Mouse (Mus musculus) layer of hippocampus, postnatal 10 days (tissue): ENCODE measurements around the gene Ccn1. TPM values are rescaled to one million over a fixed set of nuclear protein-coding genes. Genes with fewer than 3 reads are reported as not detected.

ENCODE experiments used
- DNase-seq, 2 experiments: peaks; one replicate each; pipeline ENCODE4 v3.0.0; 2021; ENCODE audit warnings: low spot score in 2 of 2
- total RNA-seq, 2 experiments: library from RNA; stranded (reverse); gene quantifications; 2 replicates each; pipeline ENCODE4 v1.2.3; 2021

Ccn1 gene
- total RNA-seq, 2 experiments from 2014 or later, result 6.1 to 6.8 TPM

DNA sequence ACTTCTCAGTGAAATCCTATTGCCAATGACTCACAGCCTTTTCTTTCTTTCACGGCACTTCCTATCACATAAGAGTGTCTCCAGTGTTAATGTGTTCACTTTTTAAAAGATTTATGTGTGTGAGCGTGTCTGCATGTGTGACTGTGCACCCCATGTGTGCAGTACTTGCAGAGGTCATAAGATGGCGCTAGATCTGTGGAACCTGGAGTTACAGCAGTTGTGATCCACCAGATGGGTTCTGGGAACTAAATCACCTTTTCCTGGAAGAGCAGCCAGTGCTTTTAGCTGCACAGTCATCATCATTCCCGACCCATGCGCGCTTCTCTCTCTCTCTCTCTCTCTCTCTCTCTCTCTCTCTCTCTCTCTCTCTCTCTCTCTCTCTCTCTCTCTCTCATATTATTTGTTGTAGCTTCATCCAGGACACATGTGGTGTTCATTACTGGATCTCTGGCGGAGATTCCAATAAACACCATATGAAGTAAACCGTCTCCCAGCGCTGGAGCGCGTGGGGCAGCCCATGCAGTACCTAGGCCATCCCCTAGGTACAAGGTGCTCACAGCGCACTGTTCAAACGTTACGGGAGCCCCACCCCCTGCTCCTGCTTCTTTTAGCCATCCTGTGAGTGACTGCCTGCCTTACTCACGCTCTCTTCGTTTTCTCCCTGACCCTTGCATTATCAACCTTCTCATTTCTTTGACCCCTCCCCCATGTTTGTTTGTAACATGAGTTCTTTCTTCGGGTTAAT lies 30.0 kb downstream of the Ccn1 start:
- DNase-seq, result no peak

GRCm38 (mm10) chr3:145618299-145618698 lies 31.5 kb downstream of the Ccn1 start:
- no peak for DNase-seq

DNA sequence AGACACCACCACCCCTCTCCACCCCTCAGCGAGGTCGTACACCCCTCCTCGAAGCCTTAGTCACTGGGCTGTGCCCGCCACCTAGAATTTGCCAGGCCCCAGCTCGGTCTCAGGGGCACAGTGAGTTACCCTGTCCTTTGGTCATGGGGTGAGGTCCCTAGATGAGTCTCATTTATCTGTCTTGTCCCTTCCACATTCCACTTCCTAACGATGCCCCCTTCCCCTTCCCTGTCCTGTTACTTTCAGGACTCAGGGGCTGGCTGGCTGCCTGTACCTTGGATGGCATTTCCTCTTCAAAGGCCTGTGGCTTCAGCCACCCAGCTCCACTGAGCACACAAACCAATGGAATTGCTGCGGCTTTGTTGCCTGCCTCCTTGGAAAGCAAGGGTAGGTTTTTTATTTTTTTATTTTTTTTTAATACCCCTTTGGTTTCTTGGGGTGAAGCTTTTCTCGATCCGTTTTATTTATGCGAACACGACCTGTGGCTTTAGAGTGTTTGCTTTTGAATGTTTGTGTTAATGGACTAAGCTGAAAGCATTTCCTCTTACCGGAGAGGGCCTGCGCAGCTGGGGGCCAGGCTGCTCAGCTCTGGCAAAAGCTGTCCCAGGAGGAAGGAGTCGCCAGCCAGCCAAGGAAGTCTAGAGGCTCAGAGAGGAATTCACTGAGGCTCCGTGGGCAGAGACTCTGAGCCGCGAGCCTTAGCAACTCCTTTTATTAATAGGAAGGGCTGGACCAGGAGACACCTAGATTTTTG lies 35.2 kb downstream of the Ccn1 start:
- DNase-seq, result no peak

DNA sequence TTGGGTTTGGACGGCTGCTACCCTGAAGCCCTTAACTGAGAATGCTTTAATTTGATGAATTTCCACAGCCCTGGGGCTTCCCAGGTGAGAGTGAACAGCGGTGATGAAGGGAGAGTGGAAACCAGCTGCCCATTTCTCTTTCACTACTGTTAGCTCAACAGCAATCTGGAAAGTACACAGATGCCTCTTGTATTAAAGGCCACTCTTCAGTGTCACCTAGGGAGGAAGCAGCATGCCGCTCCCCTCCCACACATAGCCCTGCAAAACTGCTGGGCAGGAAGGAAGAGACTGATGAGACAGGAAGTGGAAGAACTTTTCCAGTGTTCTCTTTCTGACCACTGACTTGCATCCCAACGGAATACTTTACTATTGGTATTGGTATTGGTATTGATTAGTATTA lies 36.5 kb downstream of the Ccn1 start:
- no peak for DNase-seq

- no peak for DNase-seq
Measured at GRCm38 (mm10) chr3:145612662-145613061, 37.1 kb downstream of the Ccn1 start.

DNA sequence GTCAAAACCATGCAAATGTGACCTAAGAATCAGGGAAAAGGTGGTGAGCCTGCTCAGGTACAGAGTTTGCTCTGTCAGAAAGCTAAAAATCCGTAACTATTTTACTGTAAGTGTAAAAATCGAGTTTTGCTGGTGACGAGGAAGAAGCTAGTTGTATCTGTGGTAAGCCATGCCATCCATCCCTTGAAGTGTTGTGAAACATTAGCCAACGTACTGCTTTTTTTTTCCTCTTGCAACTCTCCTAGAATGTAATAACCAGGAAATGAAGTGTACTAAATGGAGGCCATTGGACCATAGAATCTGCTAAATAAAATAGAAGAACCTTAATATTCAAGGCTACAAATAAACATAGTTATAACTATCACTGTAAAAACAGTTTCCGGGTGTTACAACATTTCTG lies 41.5 kb downstream of the Ccn1 start:
- DNase-seq, result no peak

DNA sequence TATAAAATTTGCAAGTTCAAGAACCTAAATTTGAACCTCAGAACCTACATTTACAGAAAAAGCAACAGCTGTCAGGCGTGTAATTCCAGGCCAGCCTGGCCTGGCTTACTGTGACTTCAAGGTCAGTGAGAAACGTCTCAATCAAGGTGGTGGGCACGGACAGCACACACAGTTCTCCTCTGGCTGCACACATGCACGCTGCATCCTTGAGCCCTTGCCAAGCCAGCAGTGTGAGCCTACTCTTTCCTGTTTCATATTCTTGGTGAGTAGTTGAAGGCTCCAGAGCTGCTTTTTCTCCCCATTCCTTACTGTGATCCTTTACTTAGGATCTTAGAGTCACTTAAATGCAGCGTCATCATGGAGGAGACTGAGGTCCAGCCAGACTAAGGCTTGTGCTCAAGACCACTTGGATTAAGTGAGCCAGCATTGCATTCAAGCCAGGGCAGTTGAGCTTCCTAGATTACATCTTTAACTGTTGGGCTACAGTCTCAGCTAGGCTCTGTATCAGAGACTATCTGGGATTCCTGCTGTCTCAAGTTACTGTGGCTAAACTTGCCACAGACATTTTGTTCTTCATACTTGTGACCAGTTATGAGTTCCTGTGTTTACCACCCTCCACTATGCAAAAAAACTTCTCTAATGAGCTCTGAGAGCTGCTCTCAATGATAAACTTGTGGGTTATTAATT lies 44.2 kb downstream of the Ccn1 start:
- no peak for DNase-seq

DNA sequence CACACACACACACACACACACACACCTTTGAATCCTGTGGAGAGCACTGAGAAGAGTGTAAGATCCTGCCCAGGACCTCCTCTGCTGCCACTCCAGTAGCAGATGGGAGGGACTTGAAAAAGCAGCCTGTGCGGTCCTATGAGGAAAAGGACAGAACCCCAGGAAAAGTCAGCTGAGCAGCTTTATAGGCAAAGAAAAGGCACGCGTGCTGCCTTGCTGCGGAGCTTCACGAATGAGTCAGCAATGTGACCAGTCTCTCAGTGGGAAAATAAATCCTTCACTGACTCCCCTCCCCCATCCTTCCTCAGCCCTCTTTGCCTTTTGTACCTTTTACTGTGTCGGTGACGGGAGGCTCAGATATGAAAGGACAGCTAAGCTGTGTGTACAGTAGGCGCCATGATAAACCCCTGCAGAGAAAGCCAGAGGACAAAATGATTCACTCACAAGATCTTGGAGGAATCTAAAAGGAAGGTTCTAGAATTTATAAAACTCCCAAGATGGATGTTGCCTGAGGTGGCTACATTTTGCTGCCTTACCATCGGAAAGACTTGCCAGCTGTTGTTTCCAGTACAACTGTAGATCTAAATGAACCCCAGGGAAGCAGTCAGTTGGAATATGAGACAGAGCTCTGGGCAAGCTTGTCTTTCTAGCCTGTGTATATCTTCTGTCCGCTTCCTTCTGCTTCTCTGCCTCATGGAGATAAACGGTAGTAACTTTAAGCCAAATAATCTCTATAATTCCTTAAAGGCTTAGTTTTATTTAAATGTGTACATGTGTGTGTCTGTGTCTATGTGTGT lies 47.2 kb downstream of the Ccn1 start:
- no peak for DNase-seq

DNA sequence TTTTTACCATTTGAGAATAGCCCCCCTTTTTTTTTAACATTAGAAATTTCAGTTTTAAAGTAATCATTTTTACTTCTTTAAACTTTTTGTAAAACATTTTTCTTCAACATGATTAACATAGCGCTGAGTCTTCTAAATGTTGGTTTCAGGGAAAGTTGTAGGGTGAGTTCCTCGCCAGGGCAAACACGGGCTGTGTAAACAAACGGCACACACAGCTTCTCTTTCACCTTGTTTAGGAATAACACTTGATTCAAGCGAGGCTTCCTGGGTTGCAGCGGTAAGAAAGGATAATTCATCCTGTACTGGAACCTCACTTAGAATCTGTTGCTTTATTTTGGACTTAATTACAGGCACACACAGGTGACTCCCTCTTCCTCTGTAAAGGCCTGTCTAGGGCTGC lies 48.4 kb downstream of the Ccn1 start:
- no peak for DNase-seq

DNA sequence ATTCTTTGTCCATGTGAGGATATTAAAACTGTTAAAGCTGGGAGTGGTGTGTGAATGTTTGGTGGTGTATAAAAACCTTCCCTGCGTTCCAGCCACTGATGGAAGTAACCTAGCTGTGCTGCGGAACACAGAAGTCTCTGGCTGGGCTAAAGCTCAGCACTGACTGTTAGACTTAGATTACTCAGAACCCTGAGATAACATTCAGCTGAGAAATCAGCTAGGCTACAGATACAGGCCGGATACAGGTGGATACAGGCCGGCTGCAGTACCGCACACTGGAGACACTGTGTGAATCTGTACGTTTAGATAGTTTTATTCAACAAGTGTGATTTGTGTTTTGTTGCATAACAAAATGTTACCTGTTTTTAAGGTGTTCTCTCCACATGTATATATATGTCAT lies 49.0 kb downstream of the Ccn1 start:
- no peak for DNase-seq

- no peak for DNase-seq
Measured at GRCm38 (mm10) chr3:145599059-145599458, 50.7 kb downstream of the Ccn1 start.

Other genes with a start within 250 kb of the Ccn1 start
- gene Znhit6, start 73.8 kb downstream of the Ccn1 start, total RNA-seq, result 10 to 100 TPM; 22.9 to 28.7 TPM
- gene Ddah1, start 108.7 kb upstream of the Ccn1 start, total RNA-seq, result 10 to 100 TPM; 83.9 to 84.1 TPM